Mouse (Mus musculus) G1E (cell line): ENCODE data around the gene Rgma.

Source experiments
- CTCF ChIP-seq: IDR thresholded peaks from 2 replicates; pipeline ENCODE4 v1.5.1; 2012; ENCODE audit warnings: low read depth, low read length, inconsistent platforms, mixed read lengths
- GATA1 ChIP-seq: IDR thresholded peaks from 2 replicates; pipeline ENCODE4 v1.6.1; 2012; ENCODE audit warnings: borderline replicate concordance, low read length, inconsistent platforms, mixed read lengths
- TAL1 ChIP-seq: conservative IDR thresholded peaks from 2 replicates; pipeline ENCODE4 v1.6.1; 2012; ENCODE audit warnings: low read depth, low read length, inconsistent platforms, mixed read lengths

DNA sequence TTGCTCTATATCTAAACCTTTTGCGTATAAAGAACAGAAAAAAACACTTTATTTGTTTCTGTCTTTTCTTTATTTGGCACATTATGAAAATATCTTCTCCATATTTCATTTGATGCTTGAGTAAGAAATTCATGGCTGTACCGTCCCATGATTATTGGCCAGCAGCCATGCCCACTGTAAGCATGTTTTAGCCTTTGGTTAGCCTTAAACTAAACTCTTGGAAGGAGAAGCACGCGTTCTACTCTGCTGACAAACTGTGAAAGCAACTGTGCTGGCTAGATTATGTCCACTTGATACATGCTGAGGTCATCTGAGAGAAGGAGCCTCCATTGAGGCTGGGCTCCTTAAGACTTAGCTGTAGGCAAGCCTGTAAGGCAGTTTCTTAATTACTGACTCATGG, 66.9 kb downstream of the Rgma start:
- TF ChIP-seq CTCF, result no peak
- no peak for TF ChIP-seq TAL1
- no peak for TF ChIP-seq GATA1
